In the genomic region with DNA sequence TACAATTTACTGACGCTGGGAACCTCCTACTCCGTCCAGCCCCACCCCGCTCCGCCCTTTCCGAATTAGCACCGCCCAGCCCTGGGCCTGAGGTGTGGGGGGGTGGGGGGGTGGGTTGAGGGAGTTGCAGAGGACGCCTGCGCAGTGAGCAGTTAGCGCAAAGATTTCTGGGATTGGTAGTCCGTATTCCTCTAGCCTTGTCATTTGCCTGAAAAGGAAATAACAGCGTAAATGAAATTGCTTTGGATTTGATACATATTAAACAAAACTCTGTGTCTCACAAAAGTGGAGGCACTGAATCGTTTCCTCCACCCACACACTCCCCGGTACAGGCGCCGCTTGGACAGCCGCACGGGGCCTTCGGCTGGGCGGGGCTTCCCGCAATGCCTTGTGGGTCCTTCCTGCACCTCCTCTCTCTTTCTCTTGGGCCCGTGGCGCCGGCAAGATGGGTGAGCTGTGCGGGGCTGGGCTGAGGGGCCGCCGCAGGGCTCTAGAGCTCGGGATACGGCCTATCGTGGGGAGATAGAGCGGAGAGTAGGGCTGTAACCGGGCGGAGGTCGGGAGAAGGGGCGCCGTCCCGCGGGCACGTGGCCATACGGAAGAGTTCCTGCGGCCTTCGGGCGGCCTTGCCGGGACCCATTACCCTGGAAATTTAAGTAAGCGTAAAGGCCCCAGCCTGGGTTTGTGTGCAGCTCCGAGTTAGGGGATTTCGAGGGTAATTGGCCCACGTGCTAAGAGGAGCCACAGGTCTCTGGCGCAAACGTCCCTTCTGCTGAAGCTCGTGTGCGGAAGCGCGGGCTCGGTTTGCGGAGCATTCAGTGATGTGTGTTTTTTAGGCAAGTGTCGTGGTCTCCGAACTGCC, we compare ENCODE assay signal across 8 mouse cellular contexts. TPM values are rescaled to one million over a fixed set of nuclear protein-coding genes. Genes with fewer than 3 reads are reported as not detected.
DNase-seq lines count a peak whose midpoint lies in the region; ATAC-seq lines count a peak whose summit lies in the region.

Rps23 (plus strand) TSS at position 208 of the 862 bp plus-strand sequence.

- peaks cover 36% of the 10 kb centered on the region for H3K36me3 ChIP-seq in hindbrain, embryonic 14.5 days (replicated peaks; ENCODE audit: control insufficient read depth, insufficient read depth)

- H3K27me3 ChIP-seq in hindbrain, embryonic 14.5 days (ENCODE audit: control insufficient read depth, insufficient read depth, low read length) = no peaks in the 10 kb centered on the region

- ATAC-seq in hindbrain, embryonic 14.5 days (ENCODE audit: low FRiP score) = peak; percentile 99

- no peaks in the 10 kb centered on the region for H3K9me3 ChIP-seq in hindbrain, embryonic 14.5 days (ENCODE audit: control insufficient read depth, low read length)

- peak within 1 kb of the TSS; percentile 81 for H3K9ac ChIP-seq in hindbrain, embryonic 14.5 days

- H3K27ac ChIP-seq in hindbrain, embryonic 14.5 days = peak within 1 kb of the TSS; percentile 75

- peaks cover 6% of the 10 kb centered on the region; the same call in 1 of the 2 replicates for H3K4me1 ChIP-seq in hindbrain, embryonic 14.5 days (replicated peaks; ENCODE audit: control insufficient read depth, insufficient read depth, low read length)

- WGBS in hindbrain, embryonic 14.5 days = under 1% methylated on average over 55 of the region's 57 CpGs

- peak within 1 kb of the TSS; percentile 76 for H3K4me3 ChIP-seq in hindbrain, embryonic 14.5 days (replicated peaks; ENCODE audit: low read length)

- peak; percentile 92 for DNase-seq in R1 (ENCODE audit: low read depth, low spot score)
- peak; percentile 89 to 93 for DNase-seq in cerebellum, postnatal 25 days
- DNase-seq in frontal cortex, postnatal 25 days (ENCODE audit: low spot score in 2 of 2) = peak; percentile 81 to 85
- peak; percentile 96 for DNase-seq in hindbrain, embryonic 14.5 days (ENCODE audit: low spot score)
- DNase-seq in layer of hippocampus, postnatal 36 days = peak; percentile 88 to 90
- DNase-seq in lung, postnatal 36 days = peak; percentile 93
- peak; percentile 96 for DNase-seq in retina, postnatal 1 day
- peak; percentile 80 to 93 for DNase-seq in urinary bladder, adult 18-20 months (ENCODE audit: low spot score in 2 of 2)

- H3K4me2 ChIP-seq in hindbrain, embryonic 14.5 days (replicated peaks) = peak within 1 kb of the TSS; percentile 85

RNA-seq across cellular contexts. Expression of gene Rps23, which starts in this region (rescaled TPM):
- polyA plus RNA-seq in hindbrain, embryonic 14.5 days (2014; fragmentation: Nextera tagmentation; extraction: Ambion mirVana) = 132 and 156 TPM in 2 replicates
- 100 to 1,000 TPM; 235 to 236 TPM for total RNA-seq in layer of hippocampus, postnatal 36 days (2021)

Comparison
In these comparisons a context has a peak if more than half of its experiments do, and no peak if none do; other contexts are left out.
1. Peak in every context shown above with its lines: DNase-seq, ATAC-seq, H3K4me3 ChIP-seq and H3K27ac ChIP-seq.